14 mouse cellular contexts compared by ENCODE assay signal in genomic region chr13:52127751-52128150, GRCm38 (mm10).
"Had no signal": no experiment of that assay in that cellular context is flagged by ENCODE, and none has a peak within 500 bp of the region (broad histone marks: within the 10 kb centered on the region; RNA-seq: fewer than 3 reads in every experiment).

No protein-coding gene starts in this region.

- H3K4me2 ChIP-seq: liver, embryonic 15.5 days; lung, embryonic 15.5 days; midbrain, embryonic 12.5 days; midbrain, embryonic 15.5 days; neural tube, embryonic 12.5 days had no signal

- H3K36me3 ChIP-seq: liver, embryonic 15.5 days; lung, embryonic 15.5 days; midbrain, embryonic 10.5 days; midbrain, embryonic 12.5 days; midbrain, embryonic 15.5 days; neural tube, embryonic 12.5 days had no signal

- H3K4me1 ChIP-seq: liver, embryonic 15.5 days; lung, embryonic 15.5 days; midbrain, embryonic 12.5 days; midbrain, embryonic 15.5 days had no signal

- H3K27me3 ChIP-seq: liver, embryonic 15.5 days; lung, embryonic 15.5 days; midbrain, embryonic 15.5 days; neural tube, embryonic 12.5 days had no signal

- H3K9me3 ChIP-seq: liver, embryonic 15.5 days; lung, embryonic 15.5 days; midbrain, embryonic 15.5 days had no signal

- H3K4me3 ChIP-seq: liver, embryonic 15.5 days; lung, embryonic 15.5 days; midbrain, embryonic 10.5 days; midbrain, embryonic 12.5 days; midbrain, embryonic 15.5 days; neural tube, embryonic 12.5 days had no signal

- DNase-seq: liver, postnatal 0 days; lung, adult 2 months; lung, postnatal 14 days; lung, postnatal 36 days; right cerebral cortex, postnatal 14 days; thymus, postnatal 36 days had no signal

- ATAC-seq: liver, postnatal 0 days; lung, postnatal 0 days; midbrain, embryonic 15.5 days had no signal

- H3K9ac ChIP-seq: liver, embryonic 15.5 days; liver, postnatal 0 days; lung, embryonic 15.5 days; midbrain, embryonic 12.5 days; midbrain, embryonic 15.5 days; neural tube, embryonic 12.5 days had no signal

- H3K27ac ChIP-seq: liver, embryonic 15.5 days; lung, embryonic 15.5 days; macrophage; midbrain, embryonic 10.5 days; midbrain, embryonic 12.5 days; midbrain, embryonic 15.5 days; neural tube, embryonic 12.5 days had no signal
